Mouse (Mus musculus) ES-Bruce4 (cell line): ENCODE measurements around the gene Stat1.

Source experiments
- CTCF ChIP-seq: IDR thresholded peaks from one replicate; pipeline ENCODE4 v1.8.1; 2011; ENCODE audit warnings: low read depth, low read length
- POLR2A ChIP-seq: IDR thresholded peaks from one replicate; pipeline ENCODE4 v1.8.1; 2011; ENCODE audit warnings: low read length; ENCODE audit not compliant: insufficient read depth

DNA sequence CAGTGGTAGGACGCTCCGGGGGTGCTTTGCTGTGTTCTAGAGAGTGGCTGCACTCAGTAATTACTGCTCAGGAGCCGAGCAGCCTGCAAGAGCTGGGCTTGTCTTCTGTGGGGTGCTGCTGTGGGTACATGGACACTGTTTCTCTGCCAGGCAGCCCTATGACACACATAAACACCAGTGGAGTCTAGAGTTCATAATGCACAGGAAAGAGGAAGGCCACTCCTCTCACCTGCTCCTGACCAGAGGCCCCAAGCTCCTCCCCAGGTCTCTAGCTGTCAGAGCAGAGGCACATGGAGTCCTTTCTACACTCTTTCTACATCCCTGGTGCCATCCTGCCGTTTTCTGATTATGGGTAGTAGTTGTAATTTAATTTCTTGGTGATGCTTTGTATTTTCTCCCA lies 22.9 kb downstream of the Stat1 start:
- TF ChIP-seq CTCF (no peak), POLR2A (no peak)
